Comparison of ENCODE assay signal across 18 mouse cellular contexts in genomic region chr17:48433006-48433655, GRCm38 (mm10). TPM values are rescaled to one million over a fixed set of nuclear protein-coding genes. Genes with fewer than 3 reads are reported as not detected.
DNase-seq lines count a peak whose midpoint lies in the region; ATAC-seq and TF ChIP-seq lines count a peak whose summit lies in the region.
"Had no signal": no experiment of that assay in that cellular context is flagged by ENCODE, and none has a peak within 500 bp of the region (broad histone marks: within the 10 kb centered on the region; RNA-seq: fewer than 3 reads in every experiment).

No protein-coding gene starts in this region.

- no peak overlapping the region for H3K4me2 ChIP-seq in forebrain, embryonic 15.5 days (replicated peaks)
- 0 out of 2 replicates have a peak overlapping the region, but pooled peaks have one; percentile 60 for H3K4me2 ChIP-seq in heart, postnatal 0 days (ENCODE audit: low read depth, low read length)
- H3K4me2 ChIP-seq: hindbrain, embryonic 12.5 days; liver, embryonic 15.5 days had no signal

- no peak for TF ChIP-seq POLR2A in testis, adult 2 months (IDR thresholded peaks at IDR 0.05; ENCODE audit: control insufficient read depth, low read depth, low read length)

- peaks cover 52% of the 10 kb centered on the region for H3K4me1 ChIP-seq in forebrain, embryonic 10.5 days
- H3K4me1 ChIP-seq in forebrain, embryonic 15.5 days = peaks cover 6% of the 10 kb centered on the region; the same call in 1 of the 2 replicates
- peaks cover 61% of the 10 kb centered on the region for H3K4me1 ChIP-seq in heart, postnatal 0 days (ENCODE audit: control insufficient read depth, insufficient read depth)
- H3K4me1 ChIP-seq in testis, adult 2 months (ENCODE audit: control insufficient read depth, insufficient read depth, low read length) = peaks cover 10% of the 10 kb centered on the region

- ATAC-seq in forebrain, embryonic 15.5 days (replicated peaks) = no peak
- ATAC-seq in heart, postnatal 0 days (ENCODE audit: insufficient read depth, low read depth) = no peak
- ATAC-seq: activated CD4-positive, CD25-positive, alpha-beta regulatory T cell, adult 4 months had no signal

- no peaks in the 10 kb centered on the region for H3K9me3 ChIP-seq in forebrain, embryonic 10.5 days
- no peaks in the 10 kb centered on the region for H3K9me3 ChIP-seq in forebrain, embryonic 15.5 days
- no peaks in the 10 kb centered on the region for H3K9me3 ChIP-seq in heart, postnatal 0 days (replicated peaks; ENCODE audit: control insufficient read depth, low read length)
- H3K9me3 ChIP-seq: hindbrain, embryonic 12.5 days; liver, embryonic 15.5 days had no signal

- H3K9ac ChIP-seq in forebrain, embryonic 15.5 days (replicated peaks) = no peak overlapping the region
- no peak overlapping the region for H3K9ac ChIP-seq in heart, postnatal 0 days (replicated peaks; ENCODE audit: low read depth, low read length)
- H3K9ac ChIP-seq: hindbrain, embryonic 12.5 days; liver, embryonic 15.5 days had no signal

- H3K27ac ChIP-seq in forebrain, embryonic 10.5 days = 0 out of 2 replicates have a peak overlapping the region, but pooled peaks have one; percentile 15
- no peak overlapping the region for H3K27ac ChIP-seq in forebrain, embryonic 15.5 days (replicated peaks)
- H3K27ac ChIP-seq in heart, postnatal 0 days (ENCODE audit: low read depth) = peak overlapping the region; percentile 98
- H3K27ac ChIP-seq in testis, adult 2 months (ENCODE audit: control insufficient read depth, insufficient read depth, low read depth, low read length) = no peak overlapping the region
- H3K27ac ChIP-seq: liver, embryonic 15.5 days; macrophage had no signal

- no peak for TF ChIP-seq CTCF in heart, postnatal 0 days (IDR thresholded peaks at IDR 0.05; ENCODE audit: low read depth)
- no peak for TF ChIP-seq CTCF in testis, adult 2 months (IDR thresholded peaks at IDR 0.05; ENCODE audit: control insufficient read depth, insufficient read depth, insufficient replicate concordance, low read depth, low read length)

- intact Hi-C loops in heart, postnatal 36 days (cut with DNase I) = no loop called here

- DNase-seq in forebrain, embryonic 10.5 days (ENCODE audit: extremely low spot score, low spot score) = no peak
- DNase-seq in heart, postnatal 0 days (ENCODE audit: low spot score) = no peak
- DNase-seq in heart, postnatal 36 days = no peak
- DNase-seq in testis, postnatal 14 days (ENCODE audit: low spot score) = no peak
- DNase-seq in frontal cortex, postnatal 25 days (ENCODE audit: low spot score in 2 of 2) = no peak
- DNase-seq in kidney, adult 8-10 months = no peak
- DNase-seq: cerebellum, adult 2 months; kidney, adult 2 months had no signal

- H3K27me3 ChIP-seq in forebrain, embryonic 10.5 days (ENCODE audit: poor library complexity, severe bottlenecking) = no peaks in the 10 kb centered on the region
- H3K27me3 ChIP-seq in forebrain, embryonic 15.5 days = no peaks in the 10 kb centered on the region
- H3K27me3 ChIP-seq in heart, postnatal 0 days (ENCODE audit: control insufficient read depth, insufficient read depth, low read length) = no peaks in the 10 kb centered on the region
- no peaks in the 10 kb centered on the region for H3K27me3 ChIP-seq in testis, adult 2 months (ENCODE audit: control insufficient read depth, insufficient read depth, low read length)
- H3K27me3 ChIP-seq: hindbrain, embryonic 12.5 days; liver, embryonic 15.5 days had no signal

- 83% methylated on average over 20 of the region's 20 CpGs for WGBS in forebrain, embryonic 10.5 days
- 70% methylated on average over 20 of the region's 20 CpGs for WGBS in forebrain, embryonic 15.5 days
- 58% methylated on average over 20 of the region's 20 CpGs for WGBS in heart, postnatal 0 days

- TF ChIP-seq EP300 in heart, postnatal 0 days (IDR thresholded peaks at IDR 0.05; ENCODE audit: low read depth) = no peak

- H3K36me3 ChIP-seq in forebrain, embryonic 10.5 days (replicated peaks) = no peaks in the 10 kb centered on the region
- no peaks in the 10 kb centered on the region for H3K36me3 ChIP-seq in forebrain, embryonic 15.5 days
- no peaks in the 10 kb centered on the region for H3K36me3 ChIP-seq in heart, postnatal 0 days (replicated peaks; ENCODE audit: control insufficient read depth, insufficient read depth, low read length)
- H3K36me3 ChIP-seq in testis, adult 2 months (ENCODE audit: control insufficient read depth, insufficient read depth, low read length) = no peaks in the 10 kb centered on the region
- H3K36me3 ChIP-seq: hindbrain, embryonic 12.5 days; liver, embryonic 15.5 days had no signal

- no peak overlapping the region for H3K4me3 ChIP-seq in forebrain, embryonic 10.5 days
- no peak overlapping the region for H3K4me3 ChIP-seq in forebrain, embryonic 15.5 days
- no peak overlapping the region for H3K4me3 ChIP-seq in heart, postnatal 0 days (ENCODE audit: low read depth, low read length)
- H3K4me3 ChIP-seq in testis, adult 2 months (ENCODE audit: control insufficient read depth, low read depth, low read length) = peak overlapping the region; percentile 60
- H3K4me3 ChIP-seq: erythroblast, embryonic 14.5 days; hindbrain, embryonic 12.5 days; liver, embryonic 15.5 days had no signal

RNA-seq across cellular contexts. Expression of gene Apobec2, which starts 0.4 kb away (rescaled TPM):
- polyA plus RNA-seq in forebrain, embryonic 10.5 days (2016; fragmentation: Nextera tagmentation; extraction: Ambion mirVana) = 0.64 and 0.78 TPM in 2 replicates
- polyA plus RNA-seq in forebrain, embryonic 15.5 days (2015; fragmentation: Nextera tagmentation; extraction: Ambion mirVana) = 0.19 and 0.73 TPM in 2 replicates
- 319 and 325 TPM in 2 replicates for total RNA-seq in heart, postnatal 0 days (2014; rRNA removed; ENCODE audit: low replicate concordance)
- polyA plus RNA-seq in heart, postnatal 0 days (2015; fragmentation: Nextera tagmentation; extraction: Ambion mirVana) = 265 and 267 TPM in 2 replicates
- 100 to 1,000 TPM; 236 to 256 TPM for total RNA-seq in heart, postnatal 36 days (2021)
- polyA plus RNA-seq in testis, adult 2 months (2012; rRNA removed) = 0.41 and 0.76 TPM in 2 replicates
- total RNA-seq: layer of hippocampus, adult 18-20 months; monocyte, adult 5-6 weeks had no signal
- polyA plus RNA-seq: erythroblast, embryonic 14.5 days; macrophage had no signal

RNA-seq across cellular contexts. Expression of gene Tspo2, which starts 18.2 kb away (rescaled TPM):
- not detected in 2 replicates for polyA plus RNA-seq in forebrain, embryonic 10.5 days (2016; fragmentation: Nextera tagmentation; extraction: Ambion mirVana)
- 2.3 and 2.8 TPM in 2 replicates for polyA plus RNA-seq in forebrain, embryonic 15.5 days (2015; fragmentation: Nextera tagmentation; extraction: Ambion mirVana)
- total RNA-seq in heart, postnatal 0 days (2014; rRNA removed; ENCODE audit: low replicate concordance) = not detected in 2 replicates
- 0.63 and 0.75 TPM in 2 replicates for polyA plus RNA-seq in heart, postnatal 0 days (2015; fragmentation: Nextera tagmentation; extraction: Ambion mirVana)
- under 1 TPM; 0.27 to 0.64 TPM for total RNA-seq in heart, postnatal 36 days (2021)
- polyA plus RNA-seq in testis, adult 2 months (2012; rRNA removed) = not detected in 2 replicates
- total RNA-seq: layer of hippocampus, adult 18-20 months; left cerebral cortex, adult 8-10 months had no signal
- polyA plus RNA-seq: macrophage had no signal

RNA-seq across cellular contexts. Expression of gene Unc5cl, which starts 21.6 kb away (rescaled TPM):
- 0.07 and 0.27 TPM in 2 replicates for polyA plus RNA-seq in forebrain, embryonic 10.5 days (2016; fragmentation: Nextera tagmentation; extraction: Ambion mirVana)
- polyA plus RNA-seq in forebrain, embryonic 15.5 days (2015; fragmentation: Nextera tagmentation; extraction: Ambion mirVana) = 0.17 and 0.24 TPM in 2 replicates
- total RNA-seq in heart, postnatal 0 days (2014; rRNA removed; ENCODE audit: low replicate concordance) = 1.4 TPM in 1 of 2 replicates, not detected in the other
- 0.14 TPM in 1 of 2 replicates, not detected in the other for polyA plus RNA-seq in heart, postnatal 0 days (2015; fragmentation: Nextera tagmentation; extraction: Ambion mirVana)
- total RNA-seq in heart, postnatal 36 days (2021) = under 1 TPM in 1 of 2 experiments, not detected in 1; 0.24 TPM
- 0.73 and 1.4 TPM in 2 replicates for polyA plus RNA-seq in testis, adult 2 months (2012; rRNA removed)
- polyA plus RNA-seq: macrophage had no signal

RNA-seq across cellular contexts. Expression of gene Oard1, which starts 23.3 kb away (rescaled TPM):
- 107 TPM in 2 replicates for polyA plus RNA-seq in forebrain, embryonic 10.5 days (2016; fragmentation: Nextera tagmentation; extraction: Ambion mirVana)
- 59.0 and 60.7 TPM in 2 replicates for polyA plus RNA-seq in forebrain, embryonic 15.5 days (2015; fragmentation: Nextera tagmentation; extraction: Ambion mirVana)
- total RNA-seq in heart, postnatal 0 days (2014; rRNA removed; ENCODE audit: low replicate concordance) = 7.1 and 12.9 TPM in 2 replicates
- polyA plus RNA-seq in heart, postnatal 0 days (2015; fragmentation: Nextera tagmentation; extraction: Ambion mirVana) = 30.3 and 31.4 TPM in 2 replicates
- total RNA-seq in heart, postnatal 36 days (2021) = 10 to 100 TPM; 15.8 to 16.3 TPM
- polyA plus RNA-seq in testis, adult 2 months (2012; rRNA removed) = 16.3 and 19.2 TPM in 2 replicates

RNA-seq across cellular contexts. Expression of gene Nfya, which starts 23.4 kb away (rescaled TPM):
- polyA plus RNA-seq in forebrain, embryonic 10.5 days (2016; fragmentation: Nextera tagmentation; extraction: Ambion mirVana) = 18.7 and 19.0 TPM in 2 replicates
- 17.6 and 18.9 TPM in 2 replicates for polyA plus RNA-seq in forebrain, embryonic 15.5 days (2015; fragmentation: Nextera tagmentation; extraction: Ambion mirVana)
- total RNA-seq in heart, postnatal 0 days (2014; rRNA removed; ENCODE audit: low replicate concordance) = 19.0 and 27.4 TPM in 2 replicates
- polyA plus RNA-seq in heart, postnatal 0 days (2015; fragmentation: Nextera tagmentation; extraction: Ambion mirVana) = 4.7 and 5.5 TPM in 2 replicates
- 10 to 100 TPM; 15.3 to 20.6 TPM for total RNA-seq in heart, postnatal 36 days (2021)
- polyA plus RNA-seq in testis, adult 2 months (2012; rRNA removed) = 73.1 and 73.8 TPM in 2 replicates

Comparison
In these comparisons a context has a peak if more than half of its experiments do, and no peak if none do; other contexts are left out.
1. H3K27ac ChIP-seq: peak in forebrain, embryonic 10.5 days (single experiment) and heart, postnatal 0 days (single experiment); none in forebrain, embryonic 15.5 days (single experiment) and testis, adult 2 months (single experiment).
2. RNA of gene Apobec2, which starts 0.4 kb away (polyA plus RNA-seq): 265 to 267 TPM in heart, postnatal 0 days; 0.64 to 0.78 TPM in forebrain, embryonic 10.5 days, 0.41 to 0.76 TPM in testis, adult 2 months and 0.19 to 0.73 TPM in forebrain, embryonic 15.5 days; every median in the first group is over 100 times any median in the second.